Mouse (Mus musculus): ENCODE measurements at regions not wholly inside any gene's neighbourhood (a gene's known extent, or its start where the extent isn't known, plus 50 kb on each side); places are given as distances from the start of the nearest gene placed in this dataset.

DNA sequence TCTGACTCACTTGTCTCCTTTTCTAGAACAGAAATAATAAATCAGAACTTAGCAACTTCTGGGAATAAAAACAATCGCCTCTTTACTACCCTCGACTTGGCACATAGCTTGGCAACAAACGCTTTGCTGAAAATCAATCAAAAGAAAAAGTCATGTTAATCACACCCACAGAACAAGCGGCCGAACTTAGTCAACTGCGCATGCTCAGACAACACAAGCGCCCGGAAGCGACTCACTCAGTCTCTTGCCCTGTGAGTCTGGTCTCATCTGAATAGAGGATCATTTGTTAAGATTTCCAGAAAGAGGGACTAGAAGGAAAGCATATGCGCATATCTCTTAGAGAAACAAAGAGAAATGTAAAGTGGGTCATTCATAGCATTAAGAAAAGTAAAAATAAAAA is 375.8 kb downstream of the Gpd2 start:
- DNase-seq: peak; percentile 3

DNA sequence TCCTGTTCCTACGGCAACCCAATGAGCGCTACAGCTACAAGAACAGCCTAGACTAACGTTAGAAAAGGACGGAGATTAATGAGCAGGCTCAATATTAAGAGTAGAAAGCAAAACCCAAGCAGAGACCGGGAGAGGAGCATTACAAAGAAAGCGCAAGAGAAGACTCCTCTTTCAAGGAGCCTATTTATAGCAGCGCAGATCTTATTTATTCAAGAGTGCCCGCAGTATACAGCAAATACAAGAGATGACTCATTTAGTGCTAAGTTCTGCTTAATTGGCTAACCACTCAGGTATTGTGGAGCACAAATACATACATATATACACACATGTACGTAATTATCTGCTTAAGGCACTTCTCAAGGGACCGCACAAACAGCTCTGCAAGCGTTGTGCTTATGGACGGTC is 377.2 kb downstream of the Gpd2 start:
- no peak for DNase-seq

DNA sequence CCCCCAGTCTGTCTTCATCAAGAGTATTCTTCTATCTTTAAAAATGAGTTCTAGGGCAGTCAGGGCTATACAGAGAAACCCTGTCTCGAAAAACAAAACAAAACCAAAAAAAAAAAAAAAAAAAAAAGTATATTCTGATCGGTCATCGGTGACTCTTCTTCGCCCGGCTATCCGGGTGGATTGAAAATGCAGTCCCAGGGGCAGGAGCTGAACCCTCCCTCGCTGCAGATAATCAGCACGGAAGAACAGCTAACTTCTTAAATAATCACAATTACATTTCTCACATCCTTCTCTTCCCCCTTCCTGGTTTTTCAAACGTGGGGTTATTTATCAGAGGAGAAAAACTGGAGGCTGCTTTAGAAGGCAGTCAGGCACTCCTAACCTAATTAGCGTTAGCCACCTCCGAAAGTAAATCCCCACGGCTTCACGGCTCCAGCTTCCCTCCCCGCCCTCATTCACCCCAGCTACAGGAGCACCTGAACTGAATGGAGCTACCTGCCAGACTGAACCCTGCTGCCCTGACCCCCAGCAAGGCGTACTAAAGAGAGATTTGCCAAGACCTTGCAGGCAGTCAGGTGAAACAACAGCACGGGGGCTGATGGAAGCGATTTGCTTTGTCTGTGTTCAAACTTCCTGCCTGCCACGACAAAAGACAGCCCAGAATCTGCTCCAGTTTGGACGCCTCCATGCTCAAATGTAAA is 379.2 kb downstream of the Gpd2 start:
- no peak for DNase-seq

DNA sequence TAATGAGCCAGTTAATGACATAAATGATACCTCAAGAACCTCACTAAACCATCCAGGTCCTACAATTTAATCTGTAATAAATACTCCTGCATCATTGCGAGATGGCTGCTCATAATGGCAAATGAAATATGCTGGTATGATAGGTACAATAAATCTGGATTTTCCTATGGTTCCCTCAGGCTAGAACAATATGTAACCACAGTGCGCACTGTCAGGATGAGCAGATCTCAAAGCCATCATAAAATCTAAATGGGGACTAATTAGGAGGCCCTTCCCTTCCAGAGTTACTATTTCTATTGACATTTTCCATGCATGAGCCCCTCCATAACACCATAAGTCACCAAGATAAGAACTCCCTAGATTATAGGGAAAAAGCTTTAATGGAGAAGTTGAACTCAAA is 379.8 kb downstream of the Gpd2 start:
- DNase-seq: no peak

DNA sequence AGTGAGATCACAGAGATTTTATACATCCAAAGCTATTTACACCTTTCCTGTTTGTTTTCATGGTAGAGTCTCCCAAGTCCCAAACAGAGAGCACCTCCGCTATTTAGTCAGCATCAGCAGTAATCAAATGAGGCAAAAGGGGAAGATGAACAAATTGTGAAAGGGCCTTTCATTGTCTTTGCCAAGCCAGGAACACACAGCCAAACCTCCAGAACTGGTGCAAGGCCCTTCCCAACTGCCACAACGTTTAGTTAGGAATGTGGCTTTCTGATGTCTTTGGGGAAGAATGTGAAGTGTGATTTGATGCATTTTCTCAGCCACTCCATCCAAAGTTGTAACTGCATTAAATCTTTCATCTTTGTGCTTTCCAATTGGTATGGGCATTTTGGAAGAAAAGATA is 353.6 kb upstream of the Galnt5 start:
- no peak for DNase-seq

DNA sequence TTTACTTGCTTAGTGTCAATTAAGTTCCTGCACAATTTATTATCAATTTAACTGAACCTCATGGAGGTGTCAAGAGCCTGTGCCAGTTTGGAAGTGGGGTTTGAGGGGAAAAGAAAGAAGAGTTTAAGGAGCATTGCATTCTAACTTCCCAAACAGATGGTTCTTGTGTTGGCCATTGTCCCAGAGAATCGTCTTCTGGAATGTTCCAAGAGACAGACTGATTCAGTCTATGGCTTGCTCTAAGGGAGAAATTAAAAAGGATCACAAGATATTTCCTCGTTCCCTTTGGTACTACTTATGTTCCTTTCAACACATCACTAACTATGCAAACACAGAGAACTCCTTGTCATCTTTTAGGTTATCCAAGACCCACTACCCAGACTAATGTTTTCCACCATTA is 353.1 kb upstream of the Galnt5 start:
- no peak for DNase-seq

DNA sequence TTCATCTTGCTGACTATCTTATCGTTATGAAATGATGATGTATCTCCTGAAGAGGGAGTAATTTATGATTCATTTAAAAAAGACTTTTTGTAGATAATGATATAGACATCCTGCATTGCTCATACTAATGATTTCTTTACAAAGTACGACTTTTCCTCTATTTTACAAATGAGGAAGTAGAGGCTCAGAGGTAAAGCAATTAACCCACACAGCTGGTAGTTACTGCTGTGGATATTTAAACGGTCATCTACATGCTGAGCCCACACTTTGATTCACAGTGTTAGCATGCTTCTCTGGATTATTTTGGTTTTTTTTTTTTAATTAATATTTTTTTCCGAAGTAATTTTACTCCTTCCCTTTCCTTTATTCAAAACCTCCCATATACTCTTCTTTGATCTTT is 348.7 kb upstream of the Galnt5 start:
- no peak for DNase-seq

DNA sequence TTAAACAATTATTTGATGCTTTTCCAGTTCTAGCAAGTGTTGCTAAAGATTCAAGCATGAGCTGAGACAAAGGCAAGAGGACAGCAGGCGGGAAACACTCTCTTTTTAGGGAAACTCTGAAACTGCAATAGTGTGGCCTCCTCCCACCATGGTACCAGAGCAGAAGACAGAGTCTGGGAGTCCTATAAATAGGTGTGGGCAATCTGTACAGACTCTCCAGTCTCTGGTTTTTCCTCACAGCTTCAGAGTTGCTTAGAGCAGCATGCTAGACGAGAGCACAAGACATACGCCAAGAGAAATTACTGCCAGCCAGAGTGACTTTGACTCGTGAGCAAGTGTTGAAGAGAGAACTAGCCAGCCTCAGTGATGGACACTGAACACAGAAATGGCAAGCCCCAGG is 340.3 kb upstream of the Galnt5 start:
- no peak for DNase-seq

DNA sequence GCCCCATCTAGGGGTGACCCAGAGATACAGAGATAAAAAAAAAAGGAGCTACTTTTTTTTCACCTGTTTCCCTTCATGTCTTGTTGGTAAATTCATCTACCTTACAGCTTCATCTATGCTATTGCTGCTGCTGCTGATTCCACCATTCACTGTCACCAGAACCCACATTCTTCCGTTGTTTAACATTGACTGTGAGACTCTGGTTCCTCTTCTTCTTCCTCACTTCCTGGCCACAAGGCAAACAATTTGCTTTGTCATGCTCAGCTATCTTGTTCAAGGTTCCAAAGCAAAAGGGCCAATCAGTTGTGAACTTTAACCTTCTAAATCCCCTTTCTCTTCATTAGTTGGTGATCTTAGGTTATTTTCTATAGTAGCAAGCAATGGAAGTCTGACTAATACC is 335.8 kb upstream of the Galnt5 start:
- DNase-seq: no peak

DNA sequence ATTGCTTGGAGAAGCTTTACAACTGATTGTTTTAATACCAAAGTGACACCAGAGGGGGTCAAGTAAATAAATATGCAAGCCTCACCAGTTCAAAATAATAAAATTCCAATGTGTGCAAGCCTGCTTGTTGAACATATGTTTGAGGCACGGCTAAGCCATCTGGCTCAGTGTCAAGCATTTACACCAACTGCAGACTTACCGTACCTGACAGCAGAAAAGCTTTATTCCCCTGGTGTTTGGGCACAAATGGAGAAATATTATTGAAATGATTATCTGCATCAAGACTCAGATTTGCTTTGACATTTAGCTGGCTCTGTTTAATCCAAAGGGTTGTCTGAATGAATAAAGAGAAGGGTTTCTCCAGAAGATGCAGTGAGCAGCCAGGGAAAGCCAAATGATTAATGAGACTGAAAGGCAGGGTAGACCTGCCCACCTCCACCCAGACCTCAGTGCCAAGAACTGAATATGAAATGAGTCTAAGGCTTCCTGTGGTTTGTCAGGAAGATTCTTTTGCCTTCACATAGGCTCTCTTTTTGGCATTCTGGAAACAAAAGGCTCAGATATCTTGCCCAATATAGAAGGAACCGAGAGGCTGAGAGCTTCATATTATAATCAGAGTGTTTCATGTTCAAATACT is 325.6 kb upstream of the Galnt5 start:
- no peak for DNase-seq

DNA sequence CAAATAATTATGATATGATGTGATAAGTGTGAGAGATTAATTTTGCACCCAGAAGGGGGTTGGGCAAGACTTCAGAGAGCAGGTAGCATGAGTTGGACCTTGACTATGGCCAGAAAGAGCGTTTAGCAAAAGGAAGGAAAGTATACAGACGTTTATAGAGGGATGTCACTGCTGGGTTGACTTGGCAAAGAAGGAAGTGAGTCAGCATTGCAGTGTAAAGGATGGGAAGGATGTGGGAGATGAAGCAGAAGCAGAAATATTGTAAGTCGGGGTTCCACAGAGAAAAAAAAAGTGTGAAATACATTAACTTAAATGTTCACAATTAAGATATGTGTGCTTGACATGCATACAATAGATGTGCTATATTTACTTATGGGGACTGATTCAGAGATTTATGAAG is 307.8 kb upstream of the Galnt5 start:
- no peak for DNase-seq

DNA sequence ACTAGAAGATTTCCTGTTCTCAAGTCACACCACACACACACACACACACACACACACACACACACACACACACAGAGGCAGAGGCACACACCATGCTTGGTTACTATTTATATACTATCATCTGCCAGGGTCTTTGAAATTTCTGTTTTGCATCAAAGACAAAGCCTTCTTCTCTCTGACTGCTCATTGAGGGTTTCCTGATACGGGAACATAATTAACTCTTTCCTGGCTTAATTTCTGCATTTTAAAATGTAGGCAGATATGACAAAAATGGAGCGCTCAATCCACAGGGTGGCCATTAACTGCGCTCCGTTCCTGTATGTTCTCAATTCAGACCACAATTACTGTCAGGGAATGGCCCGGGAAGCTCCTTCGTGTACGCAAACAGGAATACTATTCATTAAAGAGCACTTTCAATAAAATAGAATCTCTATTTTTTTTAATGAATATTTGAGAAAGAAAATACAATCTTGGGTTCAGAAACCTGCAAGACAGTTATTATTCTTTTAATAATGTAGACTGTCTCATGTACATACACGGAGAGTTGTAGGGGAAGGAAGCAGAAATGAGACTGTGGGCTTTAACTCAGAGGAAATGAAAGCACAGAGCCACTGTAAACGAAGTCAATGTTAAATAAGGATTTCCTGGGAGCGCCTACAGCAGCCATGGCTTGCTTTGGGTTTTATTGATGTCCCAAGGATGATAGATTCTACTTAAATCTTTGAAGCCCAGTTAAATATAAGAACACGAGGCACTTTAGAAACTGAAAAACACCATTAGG is 300.5 kb upstream of the Galnt5 start:
- DNase-seq: no peak

DNA sequence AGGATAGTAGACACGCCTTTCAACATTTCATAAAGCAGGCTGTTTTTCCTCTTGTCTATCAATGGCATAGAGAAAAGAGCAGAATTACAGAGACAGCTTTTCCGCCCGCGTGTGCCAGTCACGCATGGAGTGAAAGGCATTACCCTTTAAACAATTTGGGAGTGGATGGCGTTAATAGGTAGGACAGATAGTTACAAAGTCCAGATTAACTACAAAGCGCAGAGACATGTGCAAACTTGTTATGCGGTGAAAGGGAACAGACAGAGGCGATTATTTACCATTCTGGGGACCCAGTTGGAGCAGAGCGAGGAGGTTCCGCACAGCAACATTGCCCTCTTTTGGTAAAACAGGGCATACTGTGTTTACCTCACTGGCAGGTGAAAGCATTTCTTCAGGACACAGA is 299.0 kb upstream of the Galnt5 start:
- DNase-seq: peak; percentile 22

DNA sequence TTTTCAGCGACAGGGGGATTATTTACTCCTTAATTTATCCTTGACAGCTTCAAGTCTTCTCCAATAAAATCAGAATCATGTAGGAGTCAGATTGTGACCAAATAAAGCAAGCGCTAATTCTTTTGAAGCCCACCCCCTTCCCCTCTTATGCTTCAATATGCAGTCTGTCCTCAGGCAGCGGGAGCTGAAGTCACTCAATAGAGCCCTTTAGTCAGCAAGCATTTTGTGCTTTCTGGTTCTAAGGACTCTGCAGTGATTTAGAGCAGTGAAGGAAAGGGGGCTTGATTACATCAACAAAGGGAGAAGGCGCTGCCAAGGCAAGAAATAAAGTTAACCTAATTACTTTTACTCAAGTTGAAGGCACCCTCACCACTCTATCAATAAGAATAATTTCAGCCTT is 298.5 kb upstream of the Galnt5 start:
- DNase-seq: no peak

DNA sequence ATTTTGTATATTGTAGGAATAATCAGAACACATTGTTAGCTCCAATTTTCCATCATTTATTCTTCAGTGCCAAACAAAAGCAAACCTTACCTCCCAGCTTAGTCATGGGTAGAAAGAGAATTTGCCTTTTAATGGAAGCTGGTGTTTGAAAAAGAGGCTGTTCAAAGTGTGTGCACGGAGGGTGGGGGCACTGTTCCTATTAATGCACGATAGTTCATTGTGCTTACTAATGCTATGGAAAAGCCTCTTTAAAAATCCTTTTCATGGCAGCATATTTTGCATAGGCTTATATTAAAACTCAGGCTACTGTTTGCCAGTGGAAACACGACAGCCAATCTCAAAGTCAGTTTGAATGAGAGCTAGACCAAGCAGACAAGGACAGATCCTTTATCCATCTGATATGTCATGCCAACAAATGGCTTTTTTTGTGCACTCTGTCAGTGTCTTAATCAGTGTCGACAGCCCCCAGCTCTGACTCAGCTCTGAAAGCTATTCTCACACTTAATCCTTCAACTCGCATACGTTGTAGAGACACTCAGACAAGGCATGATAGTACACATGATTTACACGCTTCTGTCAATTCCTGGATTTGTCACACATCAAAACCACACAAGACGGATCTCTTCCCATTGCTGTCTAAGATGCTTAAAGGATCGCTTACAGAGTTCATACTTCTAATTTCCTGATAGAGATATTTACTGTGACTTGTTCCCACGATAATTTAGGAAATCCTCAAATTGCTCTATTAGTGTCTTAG is 280.8 kb upstream of the Galnt5 start:
- no peak for DNase-seq
